Mouse (Mus musculus) cerebellum, adult 11-12 months (tissue): ENCODE data around the gene Rcc1.
"Not testable (repeated sequence)": the region's sequence is repeated elsewhere in the genome, so short reads cannot be mapped to it uniquely, and the experiment has no call there.

Source experiments
- DNase-seq: peaks from one replicate; pipeline ENCODE4 v3.0.0; 2022

Gene Rcc1

GRCm38 (mm10) chr4:132311209-132311608, 42.2 kb downstream of the Rcc1 start:
- DNase-seq, result no peak

GRCm38 (mm10) chr4:132309849-132310472, 43.4 kb downstream of the Rcc1 start:
- DNase-seq, result peak; percentile 54

- DNase-seq, result no peak
Observed at GRCm38 (mm10) chr4:132309140-132309848, 44.1 kb downstream of the Rcc1 start.

- DNase-seq, result peak; percentile 90
Observed at GRCm38 (mm10) chr4:132308437-132309139, 44.8 kb downstream of the Rcc1 start.

GRCm38 (mm10) chr4:132306004-132306403, 47.4 kb downstream of the Rcc1 start:
- no peak for DNase-seq

- DNase-seq, result no peak
Observed at GRCm38 (mm10) chr4:132305276-132305675, 48.1 kb downstream of the Rcc1 start.

- DNase-seq, result not testable (repeated sequence)
Observed at GRCm38 (mm10) chr4:132303484-132303883, 49.9 kb downstream of the Rcc1 start.

GRCm38 (mm10) chr4:132302939-132303479, 50.4 kb downstream of the Rcc1 start, which contains the start of gene Rab42:
Gene Rab42, minus strand, starts transcription at chr4:132303385.
- DNase-seq, result peak; percentile 42

- no peak for DNase-seq
Observed at GRCm38 (mm10) chr4:132301965-132302938, 51.2 kb downstream of the Rcc1 start.

GRCm38 (mm10) chr4:132301486-132301885, 51.9 kb downstream of the Rcc1 start:
- DNase-seq, result no peak

- no peak for DNase-seq
Observed at GRCm38 (mm10) chr4:132299849-132300248, 53.6 kb downstream of the Rcc1 start.

- no peak for DNase-seq
Observed at GRCm38 (mm10) chr4:132295696-132296390, 57.6 kb downstream of the Rcc1 start.

GRCm38 (mm10) chr4:132293682-132294240, 59.6 kb downstream of the Rcc1 start:
- DNase-seq, result no peak

GRCm38 (mm10) chr4:132292988-132293387, 60.4 kb downstream of the Rcc1 start:
- DNase-seq, result no peak

GRCm38 (mm10) chr4:132291624-132292335, 61.6 kb downstream of the Rcc1 start:
- no peak for DNase-seq

- no peak for DNase-seq
Observed at GRCm38 (mm10) chr4:132291056-132291455, 62.3 kb downstream of the Rcc1 start.

GRCm38 (mm10) chr4:132288840-132289239, 64.6 kb downstream of the Rcc1 start:
- DNase-seq, result not testable (repeated sequence)
